Mouse (Mus musculus) olfactory bulb, adult 2 months (tissue): ENCODE measurements around the gene Limk2.

Experiments used
- CTCF ChIP-seq: fragments of 200-500 bp; IDR thresholded peaks from 2 replicates; pipeline ENCODE4 v1.5.1; 2012; ENCODE audit warnings: low read depth, mild to moderate bottlenecking, low read length, moderate library complexity; ENCODE audit not compliant: insufficient read depth
- POLR2A ChIP-seq: fragments of 200-500 bp; IDR thresholded peaks from 2 replicates; pipeline ENCODE4 v1.6.1; 2012; ENCODE audit warnings: mild to moderate bottlenecking, low read depth, low read length, moderate library complexity; ENCODE audit not compliant: insufficient read depth

GRCm38 (mm10) chr11:3371599-3372295 is 37.2 kb downstream of the Limk2 start:
- TF ChIP-seq CTCF (no peak), POLR2A (no peak)
